Mouse (Mus musculus) forelimb bud, embryonic 11.5 days (tissue): ENCODE data around the gene Zp3.

ENCODE experiments used
- DNase-seq: peaks from one replicate; pipeline ENCODE4 v3.0.0-alpha.2; 2012; ENCODE audit warnings: low read depth, low spot score

The Zp3 gene

DNA sequence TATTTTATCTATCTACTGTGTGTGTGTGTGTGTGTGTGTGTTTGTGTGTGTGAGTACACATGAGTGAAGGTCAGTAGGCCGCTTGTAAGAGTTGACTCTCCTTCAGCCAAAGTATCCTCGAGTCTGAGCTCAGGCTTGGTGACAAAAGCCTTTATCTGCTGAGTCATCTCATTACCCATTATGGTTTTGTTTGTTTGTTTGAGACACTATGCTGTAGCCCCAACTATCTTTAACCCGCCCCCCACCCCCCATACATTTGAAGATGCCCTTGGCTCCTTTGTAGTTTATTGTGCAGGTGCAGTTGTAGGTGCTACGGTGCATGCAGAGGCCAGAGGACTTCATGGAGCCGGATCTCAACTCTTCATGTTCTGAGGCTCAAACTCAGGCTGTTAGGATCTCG lies 21.3 kb downstream of the Zp3 start:
- no peak for DNase-seq

DNA sequence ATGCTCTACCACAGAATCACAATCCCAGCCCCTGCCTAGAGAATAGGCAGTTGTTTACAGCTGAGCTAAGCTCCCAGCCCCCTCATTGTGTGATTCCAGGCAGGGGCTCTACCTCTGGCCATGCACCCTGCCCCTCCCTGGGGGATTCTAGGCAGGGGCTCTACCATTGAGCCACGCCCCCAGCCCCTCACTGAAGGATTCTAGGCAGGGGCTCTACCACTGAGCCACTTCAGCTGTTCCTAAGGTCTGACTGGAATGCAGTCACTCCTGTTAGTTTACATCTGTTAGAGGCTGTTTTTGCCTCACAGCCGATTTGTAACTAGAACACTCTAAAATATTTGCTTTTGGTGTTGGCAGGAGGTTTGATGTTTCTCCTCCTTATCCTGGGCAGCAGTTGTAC lies 22.4 kb downstream of the Zp3 start:
- no peak for DNase-seq

- no peak for DNase-seq
These were observed 22.9 kb downstream of the Zp3 start for GRCm38 (mm10) chr5:136002751-136003151.

DNA sequence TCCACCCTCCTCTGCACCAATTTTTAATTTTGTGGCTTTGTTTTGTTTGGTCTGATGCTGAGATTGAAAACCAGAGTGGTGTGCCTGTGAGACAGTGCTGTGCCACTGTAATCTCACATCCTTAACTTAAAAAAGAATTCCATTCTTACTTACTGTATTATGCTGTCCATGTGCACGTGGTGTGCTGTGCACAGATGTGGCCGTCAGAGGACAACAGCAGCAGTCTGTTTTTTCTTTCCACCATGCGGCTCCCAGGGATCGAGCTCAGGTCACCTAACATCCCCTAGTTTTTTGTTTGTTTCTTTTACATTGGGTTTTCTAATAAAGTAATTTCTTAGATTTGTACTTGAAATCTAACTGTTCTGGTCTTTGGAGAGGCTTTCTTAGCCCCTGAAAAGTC lies 24.6 kb downstream of the Zp3 start:
- DNase-seq, result no peak

- DNase-seq, result no peak
These were observed 27.8 kb downstream of the Zp3 start for GRCm38 (mm10) chr5:136007745-136008144.

DNA sequence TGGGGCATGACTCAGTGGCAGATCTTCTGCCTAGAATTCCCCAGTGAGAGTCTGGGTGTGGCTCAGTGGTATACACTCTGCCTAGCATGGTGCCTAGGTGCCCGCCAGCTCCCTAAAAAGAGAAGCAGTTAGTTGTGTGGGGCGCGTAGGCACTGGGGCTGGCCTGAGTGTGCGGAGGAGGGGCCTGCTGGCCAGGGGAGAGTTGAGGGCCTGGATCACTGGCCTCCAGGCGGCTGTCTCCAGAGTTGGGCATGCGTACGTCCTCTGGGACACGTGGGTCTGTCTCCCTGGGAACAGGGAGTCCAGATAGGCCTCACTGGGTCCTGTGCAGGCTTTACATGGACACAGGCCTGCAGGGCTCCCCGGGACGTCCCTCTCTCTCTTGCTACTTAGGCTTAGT lies 35.0 kb downstream of the Zp3 start:
- DNase-seq, result no peak

GRCm38 (mm10) chr5:136015586-136015985 lies 35.7 kb downstream of the Zp3 start:
- DNase-seq, result no peak

GRCm38 (mm10) chr5:136016014-136016876 lies 36.3 kb downstream of the Zp3 start:
- no peak for DNase-seq

DNA sequence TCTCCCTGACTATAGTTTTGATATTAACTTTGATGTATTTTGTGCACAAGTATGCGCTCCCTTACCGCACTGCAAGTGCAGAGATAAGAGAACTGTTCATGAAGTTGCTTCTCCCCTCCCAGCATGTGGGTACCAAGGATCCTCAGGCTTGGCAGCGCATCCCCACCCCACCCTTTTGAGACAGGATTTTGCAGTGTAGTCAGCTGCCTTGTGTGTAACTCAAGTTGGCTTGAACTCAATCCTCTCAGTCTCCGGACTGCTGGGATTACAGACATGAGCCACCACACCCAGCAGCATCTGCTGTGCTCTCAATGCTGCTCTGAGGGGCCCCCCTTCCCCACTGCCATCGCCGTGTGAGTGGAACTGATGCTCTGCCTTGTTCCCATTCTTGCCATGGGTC lies 37.4 kb downstream of the Zp3 start:
- DNase-seq, result no peak

DNA sequence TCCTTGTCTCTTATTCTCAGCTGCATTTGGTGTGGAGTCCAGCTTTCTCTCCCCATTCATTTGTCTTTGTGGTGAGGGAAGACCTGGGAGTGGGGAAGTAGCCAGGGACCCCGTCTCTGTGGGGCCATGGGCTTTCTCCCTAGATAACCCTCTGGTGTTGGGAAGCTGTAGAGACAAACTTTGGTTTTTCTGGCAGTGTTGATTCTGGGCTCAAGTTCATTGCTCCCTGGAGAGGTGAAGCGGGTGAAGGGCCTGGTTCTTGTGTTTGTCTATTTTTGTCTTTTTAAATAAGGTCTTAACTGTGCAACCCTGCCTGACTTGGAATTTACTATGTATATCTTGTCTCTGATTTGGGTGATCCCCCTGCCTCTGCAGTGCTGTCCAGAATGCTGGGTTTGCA lies 38.8 kb downstream of the Zp3 start:
- DNase-seq, result no peak

DNA sequence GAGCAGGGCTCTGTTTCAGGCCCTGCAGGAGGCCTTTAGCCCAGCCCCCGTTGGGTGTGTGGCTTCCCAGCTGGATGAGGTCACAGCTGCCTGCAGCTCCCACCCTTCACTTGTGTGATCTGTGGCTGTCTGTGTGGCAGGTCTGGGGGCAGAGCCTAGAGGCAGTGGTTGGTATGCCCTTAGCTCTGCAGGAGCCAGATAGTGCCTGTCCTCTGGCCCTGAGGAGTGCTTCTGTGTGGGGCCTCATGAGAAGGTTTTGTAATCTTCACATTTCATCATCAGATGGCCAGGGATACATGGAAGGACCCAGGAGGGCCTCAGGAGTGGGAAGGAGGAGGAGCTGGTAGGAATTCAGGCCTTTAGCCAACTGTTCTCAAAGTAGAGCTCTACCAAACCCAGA lies 40.0 kb downstream of the Zp3 start:
- no peak for DNase-seq

DNA sequence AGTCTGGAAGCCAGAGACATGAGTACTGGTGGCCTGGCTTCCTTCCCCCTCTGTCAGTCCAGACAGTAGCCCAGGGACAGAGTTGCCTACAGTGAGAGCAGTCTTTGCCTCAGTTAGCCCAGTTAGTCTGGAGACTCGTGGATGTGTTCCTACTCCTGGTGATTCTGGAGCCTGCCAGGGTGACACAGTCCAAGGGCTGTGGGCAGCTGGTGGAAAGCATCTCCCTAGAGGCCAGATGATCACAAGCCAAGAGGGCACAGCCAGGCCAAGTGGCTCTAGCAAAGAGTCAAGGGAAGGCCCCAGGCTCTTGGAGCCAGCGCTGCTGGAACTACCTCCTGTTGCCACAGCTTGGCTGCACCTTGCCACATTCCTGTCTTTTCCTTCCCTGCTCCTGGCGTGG lies 45.8 kb downstream of the Zp3 start:
- no peak for DNase-seq

- DNase-seq, result no peak
These were observed 47.0 kb downstream of the Zp3 start for GRCm38 (mm10) chr5:136026859-136027258.

DNA sequence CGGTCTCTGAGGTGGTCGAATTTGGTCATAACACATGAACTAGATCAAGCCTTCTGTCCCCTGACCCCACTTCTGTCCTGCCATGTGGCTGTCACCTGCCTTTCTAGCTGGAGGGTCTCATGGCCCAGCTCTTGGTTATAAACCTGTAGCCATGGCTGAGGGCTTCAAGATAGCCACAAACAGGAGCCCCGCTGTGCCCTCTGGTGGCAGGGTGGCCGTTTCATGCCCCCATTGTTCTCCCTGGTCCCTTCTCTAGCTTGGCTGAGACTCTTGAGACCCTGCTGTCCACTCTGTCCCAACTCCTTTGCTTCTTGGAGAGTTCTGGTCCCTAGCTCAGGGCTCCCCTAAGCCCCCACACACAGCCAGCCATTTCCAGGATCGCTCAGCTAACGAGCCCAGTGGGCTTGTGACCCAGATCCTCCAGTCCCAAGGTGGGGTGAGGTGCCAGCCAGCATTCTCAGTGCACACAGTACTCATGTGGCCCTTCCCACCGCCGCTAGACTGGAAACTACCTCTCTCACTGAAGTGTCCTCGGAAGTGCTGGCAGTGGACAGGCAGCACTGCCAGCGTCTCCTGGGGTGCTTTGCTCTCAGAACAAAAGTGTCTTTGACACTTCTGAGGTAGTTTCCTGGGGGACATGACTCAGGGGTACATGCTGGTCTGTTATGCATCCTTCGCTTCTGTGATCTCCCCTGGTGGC lies 47.9 kb downstream of the Zp3 start:
- DNase-seq, result no peak

- no peak for DNase-seq
These were observed 55.0 kb downstream of the Zp3 start for GRCm38 (mm10) chr5:136034868-136035267.

DNA sequence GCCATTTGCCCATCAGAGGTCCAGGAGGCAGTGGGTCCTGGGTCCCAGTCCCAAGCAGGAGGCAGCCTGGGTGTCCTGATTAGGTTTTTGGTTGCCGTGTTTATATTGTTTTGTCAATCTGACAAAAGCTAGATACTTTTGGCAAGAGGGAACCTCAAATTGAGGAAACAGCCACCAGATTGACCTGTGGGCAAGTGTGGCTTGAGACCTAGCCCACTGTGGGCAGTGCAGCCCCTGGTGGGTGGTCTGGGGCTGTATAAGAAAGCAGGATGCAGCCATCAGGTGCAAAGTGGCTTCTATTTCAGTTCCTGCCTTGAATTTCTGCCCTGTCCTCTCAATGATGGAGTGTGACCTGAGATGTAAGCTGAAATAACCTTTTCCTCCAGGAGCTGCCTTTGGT lies 55.4 kb downstream of the Zp3 start:
- DNase-seq, result no peak

- DNase-seq, result no peak
These were observed 56.8 kb downstream of the Zp3 start for GRCm38 (mm10) chr5:136036667-136037066.
